Mouse (Mus musculus): ENCODE measurements around the gene Mlip.
"Not testable (repeated sequence)": the region's sequence is repeated elsewhere in the genome, so short reads cannot be mapped to it uniquely, and the experiment has no call there.

Gene Mlip

GRCm38 (mm10) chr9:77352432-77353175 lies at the start of gene Mlip:
Mlip (minus strand) TSS chr9:77352969.
- DNase-seq: no peak

GRCm38 (mm10) chr9:77399801-77400200 lies 47.0 kb upstream of the Mlip start:
- DNase-seq: no peak

- DNase-seq: no peak
These were observed 46.3 kb upstream of the Mlip start for GRCm38 (mm10) chr9:77398856-77399631.

GRCm38 (mm10) chr9:77397027-77397426 lies 44.3 kb upstream of the Mlip start:
- no peak for DNase-seq

- no peak for DNase-seq
These were observed 38.5 kb upstream of the Mlip start for GRCm38 (mm10) chr9:77391248-77391647.

GRCm38 (mm10) chr9:77388956-77389355 lies 36.2 kb upstream of the Mlip start:
- no peak for DNase-seq

GRCm38 (mm10) chr9:77386751-77387150 lies 34.0 kb upstream of the Mlip start:
- DNase-seq: no peak

- DNase-seq: no peak
These were observed 32.8 kb upstream of the Mlip start for GRCm38 (mm10) chr9:77385611-77386010.

- DNase-seq: no peak
These were observed 31.9 kb upstream of the Mlip start for GRCm38 (mm10) chr9:77384651-77385050.

GRCm38 (mm10) chr9:77383951-77384350 lies 31.2 kb upstream of the Mlip start:
- no peak for DNase-seq

GRCm38 (mm10) chr9:77382514-77382913 lies 29.7 kb upstream of the Mlip start:
- DNase-seq: no peak

GRCm38 (mm10) chr9:77381565-77381964 lies 28.8 kb upstream of the Mlip start:
- peak in 1 of 2 experiments; percentile 45 for DNase-seq

GRCm38 (mm10) chr9:77379625-77380024 lies 26.9 kb upstream of the Mlip start:
- DNase-seq: peak in 1 of 2 experiments; percentile 51

- no peak for DNase-seq
These were observed 24.9 kb upstream of the Mlip start for GRCm38 (mm10) chr9:77377696-77378095.

- DNase-seq: peak in 1 of 2 experiments; percentile 7
These were observed 24.3 kb upstream of the Mlip start for GRCm38 (mm10) chr9:77377082-77377481.

GRCm38 (mm10) chr9:77376561-77376960 lies 23.8 kb upstream of the Mlip start:
- DNase-seq: no peak

- no peak for DNase-seq
These were observed 17.9 kb upstream of the Mlip start for GRCm38 (mm10) chr9:77370706-77371105.

GRCm38 (mm10) chr9:77369262-77369661 lies 16.5 kb upstream of the Mlip start:
- DNase-seq: no peak

GRCm38 (mm10) chr9:77364681-77365080 lies 11.9 kb upstream of the Mlip start:
- DNase-seq: not testable (repeated sequence)

- DNase-seq: no peak
These were observed 10.1 kb upstream of the Mlip start for GRCm38 (mm10) chr9:77362906-77363305.

- no peak for DNase-seq
These were observed 7.9 kb upstream of the Mlip start for GRCm38 (mm10) chr9:77360654-77361053.

- DNase-seq: no peak
These were observed 6.7 kb upstream of the Mlip start for GRCm38 (mm10) chr9:77359278-77359973.

- DNase-seq: no peak
These were observed 1.2 kb upstream of the Mlip start for GRCm38 (mm10) chr9:77353942-77354341.

- DNase-seq: no peak
These were observed 5.1 kb downstream of the Mlip start for GRCm38 (mm10) chr9:77347704-77348103.

All from spleen, adult 18-20 months (tissue).